Mouse (Mus musculus): Measurements from ENCODE around the gene Khdc4.
"Not testable (repeated sequence)": the region's sequence is repeated elsewhere in the genome, so short reads cannot be mapped to it uniquely, and the experiment has no call there.

Gene Khdc4

DNA sequence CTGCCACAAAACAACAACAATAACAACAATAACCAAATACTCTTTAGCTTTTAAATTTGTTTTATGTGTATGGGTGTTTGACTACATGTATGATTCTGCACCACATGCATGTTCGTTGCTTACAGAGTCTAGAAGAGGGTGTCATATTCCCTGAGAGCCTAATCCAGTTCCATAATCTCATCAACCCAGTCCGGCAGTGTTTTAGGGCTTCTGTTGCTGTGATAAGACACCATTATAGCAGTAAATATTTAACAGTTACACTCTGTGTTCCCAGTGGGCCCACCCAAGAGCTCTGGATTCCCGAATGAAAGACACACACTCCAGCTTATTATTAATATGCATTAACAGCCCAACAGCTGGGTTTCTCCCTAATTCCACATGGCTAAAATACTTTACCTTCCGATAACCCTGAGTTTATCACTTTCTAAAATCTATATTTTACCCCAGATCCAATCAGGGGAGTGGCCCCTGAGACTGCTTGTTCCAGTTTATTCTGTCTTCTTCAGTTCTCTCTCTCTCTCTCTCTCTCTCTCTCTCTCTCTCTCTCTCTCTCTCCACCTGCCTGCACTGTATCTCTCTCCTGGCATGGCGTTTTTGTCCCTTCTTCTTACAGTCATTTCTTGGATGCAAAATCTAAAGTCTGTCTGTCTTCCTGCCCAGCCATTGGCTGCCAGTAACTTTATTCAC, 27.0 kb upstream of the Khdc4 start:
- no peak for DNase-seq (ENCODE audit: low read depth)

DNA sequence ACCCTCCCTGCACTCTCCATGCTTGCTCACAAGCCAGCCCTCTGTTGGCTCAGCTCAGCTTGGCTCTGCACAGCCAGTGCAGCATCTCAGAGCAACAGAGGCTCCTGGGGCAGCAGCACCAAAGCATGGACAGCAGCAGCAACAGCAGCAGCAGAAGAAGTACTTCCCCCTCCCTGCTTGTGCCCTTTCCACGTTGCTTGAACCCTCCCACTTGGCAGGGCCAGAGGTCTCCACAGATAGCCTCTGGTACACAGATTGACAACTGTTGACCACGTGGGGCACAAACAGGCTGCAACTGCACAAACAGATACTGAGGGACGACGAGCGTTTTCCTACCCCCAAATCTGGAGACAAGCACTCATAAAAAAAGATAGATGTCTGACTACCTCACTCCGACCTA, 25.8 kb upstream of the Khdc4 start:
- no peak for DNase-seq (ENCODE audit: low read depth)

DNA sequence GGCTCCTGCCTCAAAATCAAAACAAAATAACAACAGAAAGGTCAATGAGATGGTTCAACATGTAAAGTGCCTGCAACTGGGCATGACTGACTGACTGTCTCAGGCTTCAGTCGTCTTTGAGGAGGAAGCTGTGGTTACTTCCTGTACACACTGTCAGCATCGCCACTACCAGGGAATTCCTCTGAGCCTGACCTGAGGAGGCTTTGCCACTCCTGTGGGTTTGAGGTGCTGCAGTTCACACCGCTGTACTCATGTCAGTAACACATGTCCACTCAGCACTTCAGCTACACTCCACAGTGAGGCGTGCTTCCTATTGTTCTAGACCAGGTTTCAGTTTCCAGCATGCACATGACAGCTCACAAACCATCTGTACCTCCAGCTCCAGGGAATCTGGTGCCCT, 21.5 kb upstream of the Khdc4 start:
- peak; percentile 52 for DNase-seq (ENCODE audit: low read depth)

DNA sequence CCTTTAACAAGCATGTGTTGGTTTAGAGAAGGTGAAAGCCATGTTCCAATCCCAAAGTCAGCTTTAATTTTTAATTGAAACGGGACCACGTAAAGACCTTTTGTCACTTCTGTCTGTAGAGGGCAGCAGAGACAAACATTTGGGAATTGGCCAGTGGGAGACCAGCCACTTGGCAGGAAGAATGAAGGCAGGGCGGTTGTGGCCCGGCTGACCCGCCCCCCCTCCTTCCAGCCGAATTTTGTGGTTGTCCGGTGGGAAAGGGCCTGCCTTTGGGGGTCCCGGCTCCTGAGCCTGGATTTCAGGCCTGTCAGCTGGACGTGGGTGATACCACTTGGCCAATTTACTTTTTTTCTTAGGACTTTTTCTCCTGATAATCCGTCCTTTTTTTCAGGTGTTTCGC, 8.2 kb upstream of the Khdc4 start:
- DNase-seq (ENCODE audit: low read depth), result peak; percentile 86

DNA sequence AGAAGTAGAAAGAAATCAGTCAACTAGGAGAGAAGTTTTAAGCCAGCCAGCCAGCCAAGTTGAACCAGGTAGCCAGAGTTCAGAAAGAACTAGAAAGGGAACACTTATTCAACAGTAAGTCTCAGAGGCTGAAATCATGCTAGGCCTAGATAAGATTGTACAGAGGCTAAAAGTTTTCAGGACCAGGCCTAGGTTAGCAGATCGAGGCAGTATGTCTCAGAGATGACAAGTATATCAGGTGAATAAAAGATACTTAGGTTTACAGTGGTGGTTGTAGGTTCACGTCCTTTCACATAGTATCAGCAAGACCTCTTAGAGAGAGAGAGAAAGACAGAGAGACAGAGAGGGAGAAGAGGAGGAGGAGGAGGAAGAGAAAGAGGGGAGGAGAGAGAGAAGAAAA, 1.8 kb upstream of the Khdc4 start:
- DNase-seq (ENCODE audit: low read depth), result no peak

- DNase-seq (ENCODE audit: low read depth), result peak; percentile 29
These were observed 1.2 kb upstream of the Khdc4 start for GRCm38 (mm10) chr3:88684236-88684979.

DNA sequence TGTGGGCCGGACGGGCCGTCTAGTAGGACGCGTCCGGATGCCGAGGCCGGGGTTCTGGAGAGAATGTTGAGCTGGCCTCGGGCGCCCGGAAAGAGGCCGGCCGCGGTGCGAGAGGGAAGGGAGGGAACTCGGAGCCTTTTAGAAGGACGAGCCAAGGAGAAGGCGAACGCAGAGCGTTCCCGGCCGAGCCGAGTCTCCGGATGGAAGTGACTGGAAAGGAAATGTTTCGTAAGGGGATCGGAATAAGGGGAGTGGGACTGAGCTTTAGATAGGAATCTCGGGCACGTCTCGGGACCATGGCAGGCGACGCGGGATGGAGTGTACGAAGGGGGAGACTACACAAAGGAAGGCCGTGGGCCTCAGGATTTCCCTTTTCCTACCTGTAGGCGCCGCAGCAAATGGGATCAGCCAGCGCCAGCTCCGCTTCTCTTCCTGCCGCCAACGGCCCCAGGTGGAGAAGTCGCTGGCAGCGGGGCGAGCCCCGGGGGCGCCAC, 402 bp downstream of the Khdc4 start:
- no peak for DNase-seq (ENCODE audit: low read depth)

DNA sequence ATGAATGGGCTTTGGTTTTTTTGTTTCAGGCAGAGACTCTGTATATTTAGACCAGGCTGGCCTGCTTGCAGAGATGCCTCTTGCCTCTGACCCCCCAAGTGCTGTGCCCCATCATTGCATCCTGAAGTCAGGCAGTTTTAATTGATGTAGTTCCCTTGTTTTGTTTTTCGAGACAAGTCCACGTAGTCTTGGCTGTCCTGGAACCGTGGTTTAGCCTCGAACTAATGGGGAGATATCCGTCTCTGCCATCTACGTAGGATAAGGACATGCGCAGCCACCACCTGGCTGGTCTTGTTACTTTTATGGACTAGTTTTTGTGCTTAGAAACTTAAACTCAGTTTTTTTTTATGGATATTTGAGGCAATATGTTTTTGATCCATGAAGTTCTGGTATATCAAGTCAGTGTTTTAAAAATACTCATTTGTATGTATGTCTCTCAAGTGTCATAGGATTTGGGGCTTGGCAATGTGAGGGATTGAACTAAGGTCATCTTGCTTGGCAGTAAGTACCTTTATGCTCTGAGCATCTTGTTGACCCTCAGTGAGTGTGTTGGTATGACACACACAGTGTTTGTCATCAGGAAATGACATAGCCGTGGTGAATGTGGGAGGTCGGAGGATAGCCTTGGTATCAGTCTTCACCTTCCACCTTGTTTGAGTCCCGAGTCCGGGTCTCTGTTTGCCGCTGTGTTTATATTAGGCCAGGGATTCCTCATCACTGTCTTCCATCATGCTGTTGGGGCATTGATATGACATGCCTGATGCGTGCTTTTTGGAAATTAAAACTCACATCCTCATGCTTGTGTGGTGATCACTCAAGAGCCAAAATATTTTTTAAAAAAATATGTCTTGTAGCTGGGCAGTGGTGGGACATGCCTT, 1.4 kb downstream of the Khdc4 start:
- peak; percentile 29 for DNase-seq (ENCODE audit: low read depth)

DNA sequence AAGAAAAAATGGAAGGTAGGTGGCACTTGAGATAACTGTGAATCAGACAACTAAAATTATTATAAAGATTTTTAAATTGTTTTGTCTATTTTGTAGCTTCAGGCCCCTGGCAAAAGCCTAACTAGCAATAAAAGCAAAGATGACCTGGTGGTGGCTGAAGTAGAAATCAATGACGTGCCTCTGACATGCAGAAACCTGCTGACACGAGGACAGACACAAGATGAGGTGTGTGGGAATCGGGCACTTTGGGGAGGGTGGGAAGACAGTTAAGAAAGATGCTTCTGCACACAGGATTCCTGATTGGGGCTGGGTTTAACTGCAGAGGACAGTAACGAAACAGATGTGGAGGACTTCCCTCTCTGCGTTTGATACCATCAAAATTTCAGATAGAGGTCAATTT, 3.5 kb downstream of the Khdc4 start:
- DNase-seq (ENCODE audit: low read depth), result no peak

- DNase-seq (ENCODE audit: low read depth), result no peak
These were observed 9.9 kb downstream of the Khdc4 start for GRCm38 (mm10) chr3:88695545-88695944.

- DNase-seq (ENCODE audit: low read depth), result no peak
These were observed 12.4 kb downstream of the Khdc4 start for GRCm38 (mm10) chr3:88698051-88698450.

- DNase-seq (ENCODE audit: low read depth), result no peak
These were observed 13.2 kb downstream of the Khdc4 start for GRCm38 (mm10) chr3:88698834-88699233.

DNA sequence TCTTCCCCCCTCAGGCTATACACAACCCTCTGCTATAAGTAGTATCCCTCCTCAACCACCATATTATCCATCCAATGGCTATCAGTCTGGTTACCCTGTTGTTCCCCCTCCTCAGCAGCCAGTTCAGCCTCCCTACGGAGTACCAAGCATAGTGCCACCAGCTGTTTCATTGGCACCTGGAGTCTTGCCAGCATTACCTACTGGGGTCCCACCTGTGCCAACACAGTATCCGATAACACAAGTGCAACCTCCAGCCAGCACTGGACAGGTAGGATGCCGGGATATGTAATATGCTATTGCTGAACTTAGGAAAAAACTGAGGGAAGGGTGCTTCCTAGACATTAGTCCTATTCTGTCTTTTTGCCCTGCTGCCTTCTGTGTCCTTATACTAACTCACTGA, 14.6 kb downstream of the Khdc4 start:
- no peak for DNase-seq (ENCODE audit: low read depth)

DNA sequence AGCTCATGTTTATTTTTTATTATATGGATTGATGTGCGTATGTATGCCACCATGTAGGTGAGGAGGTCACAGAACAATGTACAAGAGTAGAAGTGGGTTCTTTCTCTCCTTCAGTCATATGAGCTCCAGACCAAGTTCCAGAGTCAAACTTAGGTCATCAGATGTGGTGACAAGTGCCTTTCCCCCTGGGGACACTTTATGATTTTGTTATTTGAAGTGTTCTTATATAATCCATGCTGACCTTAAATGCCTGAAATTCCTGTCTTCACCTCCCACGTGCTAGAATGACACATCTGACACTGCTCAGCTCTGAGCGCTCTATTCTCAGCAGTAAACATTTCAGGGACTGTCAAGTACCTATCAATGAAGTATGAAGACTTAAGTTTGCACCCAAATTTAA, 15.6 kb downstream of the Khdc4 start:
- no peak for DNase-seq (ENCODE audit: low read depth)

DNA sequence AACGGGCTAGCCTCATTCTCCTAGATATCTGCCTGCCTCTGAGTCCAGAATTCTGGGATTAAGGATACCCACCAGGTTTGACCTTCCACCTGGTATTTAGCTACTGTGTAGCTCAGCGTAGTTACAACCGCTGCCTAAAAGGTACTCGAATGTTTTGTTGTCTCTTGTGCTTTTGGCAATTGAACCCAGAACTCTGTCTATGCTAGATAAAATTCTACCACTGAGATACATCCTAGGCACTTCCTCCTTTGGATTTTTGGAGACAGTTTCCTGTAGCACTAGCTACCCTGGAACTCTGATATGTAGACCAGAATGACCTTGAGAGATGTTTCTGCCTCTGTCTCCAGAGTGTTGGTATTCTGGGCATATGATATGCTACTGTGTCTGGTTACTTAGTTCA, 28.1 kb downstream of the Khdc4 start:
- DNase-seq (ENCODE audit: low read depth), result no peak

GRCm38 (mm10) chr3:88714725-88715124, 29.1 kb downstream of the Khdc4 start:
- no peak for DNase-seq (ENCODE audit: low read depth)

GRCm38 (mm10) chr3:88715716-88716115, 30.1 kb downstream of the Khdc4 start:
- not testable (repeated sequence) for DNase-seq (ENCODE audit: low read depth)

DNA sequence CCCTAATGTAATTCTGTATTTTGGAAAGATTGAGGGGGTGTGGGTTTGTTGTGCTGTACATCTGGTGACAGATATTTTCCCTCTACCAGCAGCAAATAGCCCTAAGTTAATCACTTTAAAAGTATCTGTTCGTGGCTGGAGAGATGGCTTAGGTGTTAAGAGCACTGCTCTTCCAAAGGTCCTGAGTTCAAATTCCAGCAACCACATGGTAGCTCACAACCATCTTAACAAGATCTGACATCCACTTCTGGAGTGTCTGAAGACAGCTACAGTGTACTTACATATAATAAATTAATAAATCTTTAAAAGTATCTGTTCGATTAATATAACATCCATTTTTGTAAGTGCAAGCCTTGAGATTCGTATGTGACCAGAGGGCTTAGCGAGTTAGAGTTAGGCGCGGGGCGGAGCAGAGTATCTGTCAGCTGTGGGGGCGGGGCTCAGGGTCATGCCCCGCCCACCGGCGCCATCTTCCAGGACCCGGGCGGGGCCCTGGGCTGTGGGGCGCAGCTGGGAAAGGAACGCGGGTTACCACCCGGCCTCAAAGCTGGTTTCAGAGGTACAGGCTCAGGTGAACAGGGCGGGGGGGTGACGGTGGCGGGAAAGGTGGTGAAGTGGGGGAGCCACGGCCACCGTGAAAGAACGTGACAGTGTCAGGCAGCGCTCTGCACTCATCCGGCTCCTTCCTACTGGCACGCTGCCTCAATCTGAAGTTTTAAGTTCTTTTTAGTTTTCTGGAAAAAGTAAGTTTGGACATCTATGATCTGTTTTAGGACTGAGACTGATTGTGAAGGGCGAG, 31.0 kb downstream of the Khdc4 start, which contains the start of gene Rit1:
TSS of gene Rit1 (plus strand) at position 440 of the 799 bp plus-strand sequence.
- DNase-seq (ENCODE audit: low read depth), result peak; percentile 92

DNA sequence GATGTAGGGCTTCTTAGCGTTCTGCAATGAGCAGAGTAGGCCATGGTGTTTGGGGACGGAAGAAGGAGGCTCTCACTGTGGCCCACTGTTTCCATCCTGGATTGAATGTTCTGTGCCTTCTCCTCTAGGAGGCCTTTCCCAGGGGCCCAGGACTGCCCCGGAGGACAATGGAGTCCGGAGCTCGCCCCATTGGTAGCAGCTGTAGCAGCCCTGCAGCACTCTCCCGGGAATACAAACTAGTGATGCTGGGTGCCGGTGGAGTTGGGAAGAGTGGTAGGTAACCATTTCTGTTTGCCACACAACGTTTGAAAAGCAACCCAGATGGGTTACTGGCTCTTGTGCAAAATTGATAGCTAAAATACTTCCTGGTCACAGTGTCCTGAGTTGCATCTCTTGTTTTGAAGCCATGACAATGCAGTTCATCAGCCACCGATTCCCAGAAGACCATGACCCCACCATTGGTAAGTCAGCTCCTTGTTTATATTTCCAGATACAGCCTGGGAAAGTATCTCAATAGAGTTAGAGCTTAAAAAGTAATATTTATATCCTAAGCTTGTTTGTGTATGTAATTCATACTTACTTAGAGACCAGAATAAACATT, 31.7 kb downstream of the Khdc4 start:
- DNase-seq (ENCODE audit: low read depth), result no peak

- DNase-seq (ENCODE audit: low read depth), result no peak
These were observed 32.2 kb downstream of the Khdc4 start for GRCm38 (mm10) chr3:88717831-88718230.

DNA sequence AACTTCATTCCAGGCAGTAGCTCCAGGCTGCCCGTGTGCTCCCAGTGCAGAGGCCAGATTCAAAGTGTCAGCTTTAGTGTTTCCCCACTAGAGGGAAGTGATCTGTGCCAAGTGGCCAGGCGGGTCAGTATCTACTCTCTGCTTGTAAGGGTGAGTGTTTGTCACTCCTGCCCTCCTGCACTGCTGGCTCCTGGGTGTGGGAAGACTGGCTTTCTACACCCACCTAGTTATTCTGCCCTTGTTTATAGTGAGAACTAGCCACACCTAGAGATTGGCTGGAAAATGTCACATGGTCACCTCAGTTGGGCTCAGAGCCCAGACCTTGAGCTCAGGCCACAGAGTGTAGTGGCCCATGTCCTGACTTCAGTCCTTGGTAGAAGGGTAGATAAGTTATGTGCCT, 33.5 kb downstream of the Khdc4 start:
- no peak for DNase-seq (ENCODE audit: low read depth)

All from naive thymus-derived CD4-positive, alpha-beta T cell, adult 2 months (primary cell).